Mouse (Mus musculus) left cerebral cortex, adult 9 months (tissue): ENCODE measurements around the gene Ntmt1.

Source experiments
- DNase-seq, 2 experiments: peaks; one replicate each; pipeline ENCODE4 v3.0.0; 2022; ENCODE audit warnings: low spot score in 2 of 2

The Ntmt1 gene

GRCm38 (mm10) chr2:30784078-30784994 lies 23.3 kb upstream of the Ntmt1 start:
- no peak for DNase-seq

GRCm38 (mm10) chr2:30787466-30787865 lies 20.2 kb upstream of the Ntmt1 start:
- no peak for DNase-seq

- DNase-seq: no peak
These were observed 15.6 kb upstream of the Ntmt1 start for GRCm38 (mm10) chr2:30792061-30792460.

- DNase-seq: peak; percentile 71 to 96
These were observed 13.2 kb upstream of the Ntmt1 start for GRCm38 (mm10) chr2:30794179-30795108.

- DNase-seq: no peak
These were observed 12.2 kb upstream of the Ntmt1 start for GRCm38 (mm10) chr2:30795271-30795888.

GRCm38 (mm10) chr2:30795889-30796275 lies 11.7 kb upstream of the Ntmt1 start:
- no peak for DNase-seq

GRCm38 (mm10) chr2:30796382-30796781 lies 11.2 kb upstream of the Ntmt1 start:
- DNase-seq: peak; percentile 87 to 92

GRCm38 (mm10) chr2:30799456-30799855 lies 8.2 kb upstream of the Ntmt1 start:
- DNase-seq: no peak

- no peak for DNase-seq
These were observed 7.0 kb upstream of the Ntmt1 start for GRCm38 (mm10) chr2:30800671-30801066.

GRCm38 (mm10) chr2:30801067-30801852 lies 6.4 kb upstream of the Ntmt1 start:
- no peak for DNase-seq

GRCm38 (mm10) chr2:30803604-30804003 lies 4.0 kb upstream of the Ntmt1 start, which contains the start of gene 1700001O22Rik:
Gene 1700001O22Rik (minus strand): TSS chr2:30803661.
- DNase-seq: no peak

GRCm38 (mm10) chr2:30805983-30806382 lies 1.6 kb upstream of the Ntmt1 start:
- no peak for DNase-seq

- no peak for DNase-seq
These were observed 429 bp upstream of the Ntmt1 start for GRCm38 (mm10) chr2:30807147-30807647.

GRCm38 (mm10) chr2:30808296-30808655 lies 650 bp downstream of the Ntmt1 start:
- DNase-seq: no peak

GRCm38 (mm10) chr2:30809503-30809902 lies 1.9 kb downstream of the Ntmt1 start:
- DNase-seq: no peak

- no peak for DNase-seq
These were observed 2.9 kb downstream of the Ntmt1 start for GRCm38 (mm10) chr2:30810573-30810972.

- no peak for DNase-seq
These were observed 8.8 kb downstream of the Ntmt1 start for GRCm38 (mm10) chr2:30816383-30816782.

GRCm38 (mm10) chr2:30819873-30820272 lies 12.2 kb downstream of the Ntmt1 start:
- DNase-seq: no peak

GRCm38 (mm10) chr2:30821073-30821472 lies 13.4 kb downstream of the Ntmt1 start:
- no peak for DNase-seq

- DNase-seq: no peak
These were observed 14.8 kb downstream of the Ntmt1 start for GRCm38 (mm10) chr2:30822460-30822859.
